Mouse (Mus musculus) spleen, embryonic (tissue): ENCODE measurements around the gene Mfn1.

Experiments used
- CTCF ChIA-PET: fragments of 350-600 bp; sonication (Branson Sonifier 250); formaldehyde crosslinking; loops from one replicate; lab custom pipeline; 2022; lab: Charles Lee

Mfn1 gene

DNA sequence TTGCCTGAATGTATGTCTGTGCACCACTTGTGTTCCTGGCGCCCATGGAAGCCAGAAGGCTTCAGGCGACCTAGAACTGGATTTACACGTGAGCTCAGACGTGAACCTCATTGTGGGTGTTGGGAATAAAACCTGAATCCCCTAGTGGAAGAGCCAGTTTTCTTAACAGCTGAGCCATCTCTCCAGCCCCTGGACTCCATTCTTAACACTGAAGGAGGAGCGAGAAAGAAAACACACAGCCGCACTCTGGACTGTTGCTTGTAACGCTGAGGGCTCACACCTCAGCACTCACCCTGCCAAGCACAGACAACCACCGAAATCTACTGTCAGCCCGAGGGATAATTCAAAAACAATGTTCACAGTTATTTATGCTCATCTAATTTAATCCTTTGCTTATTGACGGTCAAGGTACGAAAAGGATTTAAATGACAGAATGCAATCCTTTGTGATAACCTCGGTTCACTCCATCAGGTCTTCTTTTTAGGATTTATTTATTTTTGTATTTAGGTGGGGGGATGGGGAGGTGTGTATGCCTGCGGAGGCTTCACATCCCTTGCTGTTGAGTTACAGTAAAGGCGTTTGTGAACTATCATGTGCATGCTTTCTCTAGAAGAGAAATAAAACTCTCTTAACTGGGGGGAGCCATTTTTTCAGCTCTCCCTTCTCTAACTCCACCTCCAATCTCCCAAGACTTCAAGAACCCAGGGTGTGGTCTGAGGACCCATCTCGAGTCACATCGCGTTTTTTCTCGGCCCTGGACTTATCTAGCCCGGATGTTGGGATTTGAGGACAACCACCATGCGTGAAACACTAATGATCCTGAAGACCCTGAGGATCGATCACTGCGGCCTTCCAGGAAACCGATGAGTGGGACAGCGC, 19.5 kb upstream of the Mfn1 start, which contains the start of gene Zfp639:
Gene Zfp639 (plus strand): TSS at position 764 of the 879 bp plus-strand sequence.
- CTCF ChIA-PET, result interaction anchor here (1.3 to 1.5 kb wide), 2 partner anchors 18 to 47 kb away, joined by 4 to 5 read pairs; partner anchors contain the start of gene Kcnmb3

DNA sequence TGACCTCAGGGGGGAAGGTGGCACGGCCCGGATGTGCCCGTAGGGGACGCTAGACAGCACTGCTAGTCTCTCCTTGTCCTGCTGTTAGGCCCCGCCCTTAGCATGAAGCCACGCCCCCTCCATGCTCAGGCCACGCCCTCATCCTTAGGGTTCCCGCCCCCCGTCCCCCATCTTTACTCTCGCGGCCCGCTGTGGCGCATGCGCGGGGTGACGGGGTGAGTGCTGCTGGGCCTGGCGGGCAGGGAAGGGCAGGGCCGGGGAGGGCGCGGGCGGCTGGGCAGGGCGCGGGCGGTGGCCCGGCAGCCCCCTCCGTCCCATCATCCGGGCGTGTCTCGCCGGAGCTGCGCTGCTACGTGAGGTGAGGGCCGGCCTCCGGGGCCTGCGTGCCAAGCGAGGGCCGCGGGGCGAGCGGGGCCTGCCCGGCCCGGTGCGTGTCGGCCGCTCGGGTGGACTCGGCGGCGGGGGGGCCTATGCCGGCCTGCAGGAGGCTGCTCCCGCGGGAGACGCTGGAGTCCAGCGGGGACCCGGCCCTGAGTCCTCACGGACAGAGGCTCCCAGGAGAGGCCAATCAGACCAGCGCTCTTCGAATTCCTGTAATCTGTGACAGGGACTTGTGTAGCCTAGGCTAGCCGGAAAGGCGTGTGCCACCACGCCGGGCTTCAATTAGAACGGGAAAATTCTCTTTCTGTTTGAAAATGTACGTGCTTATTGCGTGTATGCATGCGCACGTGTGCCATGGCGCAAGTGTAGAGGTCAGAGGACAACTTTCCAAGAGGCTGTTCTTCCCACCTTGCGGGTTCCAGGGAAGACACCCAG, 18.7 kb upstream of the Mfn1 start:
- CTCF ChIA-PET, result interaction anchor here (1.3 kb wide), 1 partner anchor 18 kb away, joined by 5 read pairs; the partner anchor contains the start of gene Kcnmb3

GRCm38 (mm10) chr3:32511191-32511550, 18.1 kb upstream of the Mfn1 start:
- CTCF ChIA-PET, result no interaction called here

- CTCF ChIA-PET, result interaction anchor here (1.3 kb wide), 1 partner anchor 10 kb away, joined by 3 read pairs; no protein-coding TSS in a partner anchor
These were observed 16.5 kb upstream of the Mfn1 start for GRCm38 (mm10) chr3:32512686-32513284.

GRCm38 (mm10) chr3:32513528-32513927, 15.7 kb upstream of the Mfn1 start:
- CTCF ChIA-PET, result interaction anchor here (1.3 kb wide), 1 partner anchor 9 kb away, joined by 3 read pairs; no protein-coding TSS in a partner anchor

DNA sequence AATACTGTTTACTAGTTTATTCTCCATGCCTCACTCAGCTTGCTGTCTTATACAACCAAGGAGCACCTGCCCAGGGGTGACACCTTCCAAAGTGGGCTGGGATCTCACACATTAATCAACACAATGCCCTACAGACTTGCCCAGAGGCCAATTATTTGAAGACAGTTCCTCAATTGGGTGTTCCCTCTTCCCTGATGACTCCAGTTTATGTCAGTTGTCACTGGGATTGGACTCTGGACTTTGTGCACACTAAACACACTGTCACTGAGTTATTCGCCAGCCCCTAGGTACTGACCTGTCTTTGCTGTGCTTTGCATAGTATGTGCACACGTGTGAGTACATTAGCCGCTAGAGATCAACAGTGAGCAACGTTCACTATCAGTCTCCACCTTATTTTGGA, 2.1 kb upstream of the Mfn1 start:
- CTCF ChIA-PET, result no interaction called here

GRCm38 (mm10) chr3:32530041-32530440, 776 bp downstream of the Mfn1 start:
- CTCF ChIA-PET, result no interaction called here

DNA sequence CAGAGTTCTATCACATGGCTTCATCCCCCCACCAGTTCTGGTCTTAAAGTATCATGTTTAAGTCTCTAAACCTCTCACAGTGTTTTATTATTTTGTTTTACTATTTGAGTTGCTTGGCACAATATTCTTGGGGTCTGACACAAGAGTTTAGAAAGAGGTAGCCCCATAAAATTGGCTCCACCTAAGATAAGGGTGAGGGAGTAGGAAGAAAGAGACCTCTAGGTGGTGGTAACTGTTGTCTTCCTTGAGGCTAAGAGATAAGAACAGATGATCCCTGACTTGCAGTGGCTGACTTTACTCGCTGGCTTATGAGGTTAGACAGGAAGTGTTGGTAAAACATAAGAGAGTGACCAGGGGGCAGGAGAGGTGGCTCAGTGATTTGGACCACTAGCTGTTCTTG, 6.4 kb downstream of the Mfn1 start:
- CTCF ChIA-PET, result no interaction called here

DNA sequence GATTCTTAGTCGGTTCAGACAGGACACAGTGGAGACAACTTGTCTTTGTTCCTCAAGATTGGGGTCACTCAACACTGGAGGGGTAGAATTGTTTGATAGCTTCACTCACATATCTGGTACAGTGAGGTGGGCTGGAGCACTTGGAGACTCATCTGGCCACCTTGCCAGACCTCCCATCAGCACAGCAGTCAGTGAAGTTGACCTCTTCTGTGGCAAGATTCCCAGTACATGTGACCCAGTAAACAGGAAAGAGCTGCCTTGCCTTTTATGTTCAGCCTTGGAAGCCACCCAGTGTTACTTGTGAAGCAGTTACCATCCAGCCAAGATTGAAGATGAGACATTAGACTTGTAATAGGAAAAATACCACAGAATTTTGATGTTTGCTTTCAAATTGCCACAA, 8.3 kb downstream of the Mfn1 start:
- CTCF ChIA-PET, result no interaction called here

- CTCF ChIA-PET, result no interaction called here
These were observed 8.8 kb downstream of the Mfn1 start for GRCm38 (mm10) chr3:32538091-32538490.

DNA sequence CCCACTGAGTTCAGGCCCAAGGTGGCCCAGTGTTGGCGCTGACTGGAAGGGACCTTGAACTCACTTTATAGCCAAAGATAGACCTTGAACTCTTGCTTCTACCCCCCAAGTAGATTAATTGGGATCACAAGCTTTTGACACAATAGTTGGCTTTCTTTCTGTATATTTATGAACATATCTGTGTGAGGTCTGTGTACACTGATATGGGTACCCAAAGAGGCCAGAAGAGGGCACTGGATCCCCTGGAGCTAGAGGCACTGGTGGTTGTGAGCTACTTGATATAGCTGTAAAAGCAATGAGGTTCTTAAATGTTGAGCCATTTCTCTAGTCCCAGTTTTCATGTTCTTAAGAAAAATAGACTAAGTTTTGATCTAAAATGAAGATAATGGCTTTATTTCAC, 23.8 kb downstream of the Mfn1 start:
- CTCF ChIA-PET, result no interaction called here

- CTCF ChIA-PET, result no interaction called here
These were observed 34.1 kb downstream of the Mfn1 start for GRCm38 (mm10) chr3:32563401-32563800.

- CTCF ChIA-PET, result no interaction called here
These were observed 43.8 kb downstream of the Mfn1 start for GRCm38 (mm10) chr3:32573086-32573485.

DNA sequence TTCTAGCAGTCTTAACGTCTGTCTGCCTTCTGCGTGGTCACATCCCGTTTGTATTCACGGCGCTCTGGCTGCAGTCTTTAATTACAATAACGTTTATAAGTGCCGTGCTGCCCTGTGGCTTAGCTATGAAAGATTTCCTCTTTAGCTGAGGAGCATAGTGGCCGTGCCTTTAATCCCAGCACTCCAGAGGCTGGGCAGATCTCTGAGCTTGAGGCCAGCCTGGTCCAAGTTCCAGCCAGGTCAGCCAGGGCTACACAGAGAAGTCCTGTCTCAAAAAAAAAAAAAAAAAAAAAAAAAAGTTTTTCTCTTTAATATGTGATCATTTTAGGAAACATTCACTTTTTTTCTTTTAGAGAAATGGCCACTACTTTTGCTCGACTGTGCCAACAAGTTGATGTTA, 44.6 kb downstream of the Mfn1 start:
- CTCF ChIA-PET, result no interaction called here

GRCm38 (mm10) chr3:32575151-32575550, 45.9 kb downstream of the Mfn1 start:
- CTCF ChIA-PET, result no interaction called here

DNA sequence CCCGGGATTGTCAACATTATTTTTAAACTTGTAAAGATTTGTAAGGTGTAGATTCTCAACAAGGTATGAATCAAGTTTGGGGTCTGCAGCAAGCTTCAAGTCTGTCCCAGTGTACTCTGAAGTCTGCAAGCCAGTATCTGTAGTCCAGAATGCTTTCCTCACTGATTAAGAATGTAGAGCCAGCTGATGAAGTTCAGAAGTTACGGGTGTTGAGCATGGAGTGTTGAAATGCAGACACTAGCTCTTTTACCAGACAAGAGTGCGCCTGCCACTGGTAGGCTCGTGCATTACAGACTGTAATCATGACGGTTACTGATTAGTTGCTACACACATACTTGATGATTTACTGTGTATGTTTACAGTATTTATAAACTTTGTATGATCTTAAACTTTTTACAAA, 49.5 kb downstream of the Mfn1 start:
- CTCF ChIA-PET, result no interaction called here

DNA sequence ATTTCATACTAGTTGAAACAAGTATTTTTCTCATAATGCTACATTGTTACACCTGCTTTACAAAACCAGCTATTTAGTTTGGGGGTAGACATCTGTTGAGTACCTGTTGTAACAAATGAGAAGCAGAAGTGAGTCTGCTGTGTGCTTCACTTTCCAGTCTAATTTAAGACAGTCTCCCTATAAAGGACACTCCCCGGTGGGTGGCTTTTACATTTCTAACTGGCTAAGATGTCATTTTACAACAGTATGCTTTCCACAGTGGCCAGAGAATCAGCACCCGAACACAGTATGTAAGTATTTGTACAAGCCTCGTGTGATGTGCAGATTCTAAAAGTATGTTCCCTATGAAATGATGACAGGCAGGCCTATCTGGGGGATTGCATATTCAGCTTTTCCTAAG, 51.5 kb downstream of the Mfn1 start:
- CTCF ChIA-PET, result no interaction called here

DNA sequence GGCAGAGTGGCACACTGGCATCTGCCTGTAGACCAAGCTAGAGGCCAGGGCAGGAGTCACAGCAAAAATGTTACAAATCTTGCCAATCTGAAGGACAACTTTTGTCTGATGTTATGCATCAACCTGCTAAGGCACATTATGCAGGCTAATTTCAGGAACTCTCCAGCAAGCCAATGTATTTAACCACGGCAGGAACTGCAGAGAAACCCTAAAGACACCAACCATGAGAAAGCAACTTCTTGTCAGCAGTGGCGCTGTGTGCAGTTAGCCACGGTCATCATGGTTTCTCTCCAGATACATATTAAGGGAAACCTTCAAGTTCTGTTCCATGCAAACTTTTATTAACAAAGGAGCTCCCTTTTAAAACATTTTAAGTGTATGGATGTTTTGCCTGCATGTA, 52.6 kb downstream of the Mfn1 start:
- CTCF ChIA-PET, result no interaction called here

GRCm38 (mm10) chr3:32583489-32583888, 54.2 kb downstream of the Mfn1 start:
- CTCF ChIA-PET, result interaction anchor here (0.6 kb wide), 1 partner anchor 77 kb away, joined by 10 read pairs; no protein-coding TSS in a partner anchor

GRCm38 (mm10) chr3:32586274-32586673, 57.0 kb downstream of the Mfn1 start:
- CTCF ChIA-PET, result no interaction called here

DNA sequence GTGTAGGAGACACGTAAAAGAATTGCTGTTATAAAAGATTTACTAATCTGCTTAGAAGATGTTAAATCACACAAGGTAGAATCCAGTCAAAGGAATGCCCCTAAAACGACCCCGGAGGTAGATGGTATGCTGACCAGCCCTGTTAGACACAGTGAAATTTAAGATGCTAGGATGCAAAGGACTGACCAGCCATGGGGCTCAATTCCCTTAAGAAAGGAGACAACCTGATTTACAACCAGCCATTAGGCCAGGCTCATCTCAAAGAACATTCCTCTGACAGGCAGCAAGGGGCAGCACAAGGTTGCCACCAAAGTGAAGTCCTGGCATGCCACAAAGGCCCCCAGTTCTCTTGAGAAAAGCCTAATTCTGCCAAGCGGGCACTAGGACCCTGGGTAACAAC, 65.8 kb downstream of the Mfn1 start:
- CTCF ChIA-PET, result no interaction called here

GRCm38 (mm10) chr3:32599328-32599727, 70.1 kb downstream of the Mfn1 start:
- CTCF ChIA-PET, result no interaction called here
